Mouse (Mus musculus) spleen, adult 12 weeks (tissue): ENCODE data around the gene Cd99l2.
"Not testable (repeated sequence)": the region's sequence is repeated elsewhere in the genome, so short reads cannot be mapped to it uniquely, and the experiment has no call there.

Source experiments
- DNase-seq: peaks from one replicate; pipeline ENCODE4 v3.0.0; 2022; ENCODE audit warnings: low spot score

Gene Cd99l2

DNA sequence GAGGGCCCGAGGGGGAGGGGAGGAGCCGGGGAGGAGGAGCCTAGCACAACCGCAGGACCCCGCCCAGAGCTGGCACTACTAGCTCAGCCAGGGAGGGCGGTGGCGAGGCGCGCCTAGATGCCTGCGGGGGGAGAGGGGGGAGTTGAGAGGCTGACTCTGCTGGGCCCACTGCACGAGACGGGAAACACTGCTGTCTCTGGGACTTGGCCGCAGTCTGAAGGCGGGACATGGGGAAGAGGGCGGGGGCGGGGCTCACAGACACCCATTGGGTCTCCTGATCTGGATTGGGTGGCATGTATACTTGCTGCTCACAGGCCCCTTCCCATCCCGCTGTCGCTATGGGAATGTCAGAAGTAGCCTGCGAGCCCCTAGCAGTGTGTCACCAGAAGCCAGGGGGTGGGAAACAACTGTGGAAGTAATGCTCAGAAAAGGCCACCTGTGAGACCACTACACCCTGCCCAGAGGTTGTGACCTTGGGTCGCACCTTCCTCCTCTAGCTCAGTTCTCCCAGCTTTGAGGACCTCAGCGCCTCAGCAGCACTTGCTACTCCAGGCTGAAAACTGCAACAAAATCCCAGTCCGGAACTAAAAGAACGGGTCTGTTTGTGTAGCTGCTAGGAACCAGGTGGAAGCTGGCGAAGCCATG, at the start of gene Cd99l2:
Gene Cd99l2 (minus strand): TSS at position 216 of the 645 bp plus-strand sequence.
- peak; percentile 74 for DNase-seq

DNA sequence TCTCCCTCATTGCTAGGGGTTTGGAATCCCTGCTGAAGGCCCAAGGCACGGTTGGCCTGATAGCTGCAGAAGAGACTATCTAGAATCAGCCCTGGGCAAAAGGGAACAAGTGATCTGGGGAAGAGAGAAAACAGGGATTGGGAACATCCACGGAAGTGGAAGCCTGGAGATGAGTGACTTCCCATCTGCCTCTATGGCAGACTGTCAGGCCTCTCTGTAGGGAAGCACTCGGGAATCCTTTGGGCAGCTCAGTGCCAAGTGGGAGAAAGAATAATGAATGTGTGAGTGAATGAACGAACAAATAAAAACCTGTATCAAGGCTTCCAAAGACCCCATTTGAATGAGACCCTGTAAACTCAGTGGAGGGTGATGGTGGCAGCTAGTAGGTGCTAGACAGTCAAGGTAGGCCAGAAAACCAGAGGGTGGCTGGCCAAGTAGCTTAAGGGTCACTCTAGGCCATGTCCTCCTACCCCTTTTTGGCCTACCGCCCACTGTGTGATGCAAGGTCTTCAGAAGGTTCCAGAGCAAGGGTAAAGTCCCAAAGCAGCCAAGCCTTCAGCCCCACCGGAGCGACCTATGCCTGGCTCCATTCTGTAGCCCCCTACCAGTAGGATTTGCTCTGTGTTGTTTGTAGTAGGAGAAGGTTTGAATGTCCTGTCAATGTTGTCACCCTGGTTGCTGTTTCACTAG, 48.3 kb upstream of the Cd99l2 start:
- DNase-seq, result no peak

DNA sequence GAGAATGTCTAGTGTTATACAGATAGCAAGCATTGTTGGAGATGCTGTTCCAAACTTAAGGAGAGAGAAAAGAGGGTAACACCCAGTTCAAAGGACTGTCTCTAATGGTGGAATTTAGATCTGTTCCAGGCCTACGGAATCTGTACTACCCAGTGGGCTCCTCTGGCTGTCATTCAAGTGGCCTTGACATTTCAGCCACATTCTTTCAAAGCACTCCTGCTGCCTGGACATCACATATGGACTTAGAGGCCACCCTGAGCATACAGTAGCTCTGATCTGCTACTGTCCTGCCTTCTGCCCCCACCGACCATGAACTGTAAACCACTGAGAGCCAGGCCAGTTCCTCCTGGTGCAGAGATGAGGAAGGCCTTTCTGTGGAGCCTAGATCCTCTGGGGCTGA, 45.1 kb upstream of the Cd99l2 start:
- DNase-seq, result no peak

DNA sequence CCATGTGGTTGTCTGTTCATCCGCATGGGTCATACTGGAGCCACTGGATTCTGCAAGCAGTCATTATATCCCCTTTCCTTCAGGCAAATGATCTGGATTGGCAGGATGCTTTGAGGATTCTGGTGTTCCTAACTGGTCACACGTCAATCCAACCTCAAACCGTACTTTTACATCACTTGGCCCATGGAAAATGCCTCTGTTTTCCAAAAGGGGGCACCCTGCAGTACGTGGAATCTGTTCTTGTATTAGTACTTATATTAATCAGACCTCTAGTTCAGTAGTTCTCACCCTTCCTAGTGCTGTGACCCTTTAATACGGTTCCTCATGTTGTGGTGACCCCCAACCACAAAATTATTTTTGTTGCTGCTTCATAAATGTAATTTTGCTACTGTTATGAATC, 41.5 kb upstream of the Cd99l2 start:
- no peak for DNase-seq

DNA sequence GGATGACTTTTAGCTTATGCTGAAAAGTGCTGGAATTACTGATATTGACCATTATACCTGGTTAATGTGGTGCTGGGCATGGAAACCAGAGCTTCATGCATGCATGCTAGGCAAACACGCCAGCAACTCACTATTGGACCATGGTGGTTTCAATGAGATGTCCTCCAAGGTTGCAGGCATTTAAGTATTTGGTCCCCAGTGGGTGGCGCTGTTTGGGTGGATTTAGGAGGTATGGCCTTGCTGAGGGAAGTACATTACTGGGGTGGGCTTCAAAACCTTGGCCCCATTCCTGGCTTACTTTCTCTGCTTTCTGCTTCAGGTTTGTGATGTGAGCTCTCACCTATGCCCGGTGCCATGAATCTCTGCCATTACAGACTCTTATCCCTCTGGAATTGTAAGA, 40.0 kb upstream of the Cd99l2 start:
- DNase-seq, result no peak

DNA sequence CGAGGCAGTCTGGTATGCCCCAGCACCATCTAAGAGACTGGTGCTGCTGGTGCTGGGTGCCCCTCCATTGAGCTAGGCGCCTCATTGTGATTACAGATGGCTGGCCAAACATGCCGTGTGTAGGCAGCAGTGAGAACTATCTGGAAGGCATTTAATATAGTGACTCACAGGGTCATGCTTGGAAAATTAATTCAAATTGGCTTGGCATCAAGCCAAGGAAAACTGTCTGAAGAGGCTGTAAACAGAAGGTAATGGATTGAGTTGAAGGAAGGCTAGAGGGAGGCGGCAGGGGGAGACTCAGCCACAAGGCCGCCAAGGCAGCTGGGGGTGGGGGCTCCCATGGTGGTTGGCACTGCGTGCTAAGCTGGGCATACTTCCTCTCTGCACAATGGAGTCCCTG, 36.0 kb upstream of the Cd99l2 start:
- DNase-seq, result no peak

DNA sequence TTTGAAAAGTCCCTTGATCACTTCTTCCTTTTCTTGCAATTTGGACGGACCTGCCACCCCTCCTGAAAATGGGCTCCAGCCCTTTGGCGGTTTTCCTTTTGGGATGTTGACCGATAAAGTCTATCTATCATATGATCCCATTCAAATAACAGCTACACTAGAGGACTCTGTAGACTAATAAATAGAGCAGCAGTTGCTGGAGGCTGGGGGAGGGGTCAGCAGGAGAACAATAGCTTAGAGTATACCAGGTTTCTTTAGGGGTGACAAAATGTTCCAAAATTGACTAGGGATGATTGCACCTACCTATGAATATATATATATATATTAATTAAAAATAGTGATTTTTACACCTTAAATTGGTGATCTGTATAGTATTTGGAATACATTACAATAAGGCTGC, 35.5 kb upstream of the Cd99l2 start:
- DNase-seq, result no peak

DNA sequence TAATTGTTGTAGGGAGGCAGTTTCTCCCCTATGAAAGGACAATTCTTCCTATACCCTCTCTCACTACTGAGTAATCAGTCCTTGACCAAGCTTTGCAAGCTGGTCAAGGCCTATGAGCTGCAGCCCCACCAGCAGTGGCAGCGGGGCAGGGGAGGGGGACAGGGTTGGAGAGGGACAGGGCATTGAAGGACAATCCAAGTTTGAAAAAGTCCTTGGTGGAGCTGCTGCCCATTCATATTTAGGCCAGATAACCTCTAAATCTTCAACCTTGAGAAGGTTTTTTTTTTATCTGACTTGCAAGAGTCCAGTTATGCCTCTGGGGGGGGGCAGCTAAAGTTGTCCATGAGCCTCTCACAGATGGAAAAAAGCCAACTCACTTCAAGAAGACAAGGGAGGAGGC, 34.8 kb upstream of the Cd99l2 start:
- DNase-seq, result no peak

DNA sequence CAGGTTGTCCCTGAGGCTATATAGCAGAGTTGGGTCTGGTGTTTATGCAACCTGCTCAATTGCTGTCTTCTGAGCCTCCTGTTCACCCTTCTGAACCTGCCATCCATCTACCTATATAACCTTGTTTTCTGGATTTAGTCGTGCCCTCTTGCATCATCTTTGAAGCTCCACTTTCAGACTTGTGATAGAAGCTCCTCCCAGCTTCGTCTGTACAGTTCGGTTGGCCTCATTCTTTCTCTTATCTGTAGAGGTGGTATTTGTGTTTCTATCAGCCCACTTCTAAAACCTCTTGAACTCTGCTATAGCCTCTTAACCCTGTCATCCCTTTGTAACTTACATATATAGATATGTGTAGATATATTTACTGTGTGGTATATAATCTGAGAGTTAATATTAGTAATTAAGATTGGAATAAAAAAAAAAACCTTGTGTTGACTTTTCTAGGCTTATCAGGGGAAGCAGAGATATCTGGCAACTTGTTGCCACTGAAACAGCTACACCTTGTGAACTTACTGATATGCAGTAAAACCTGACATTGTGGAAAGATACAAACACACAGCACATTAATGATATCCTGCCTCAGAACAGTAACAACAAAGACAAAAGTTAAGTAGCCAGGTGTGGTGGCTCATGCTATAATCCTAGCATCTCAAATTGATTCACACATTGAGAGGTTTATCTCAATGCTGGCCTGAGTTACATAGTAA, 33.1 kb upstream of the Cd99l2 start:
- DNase-seq, result no peak

DNA sequence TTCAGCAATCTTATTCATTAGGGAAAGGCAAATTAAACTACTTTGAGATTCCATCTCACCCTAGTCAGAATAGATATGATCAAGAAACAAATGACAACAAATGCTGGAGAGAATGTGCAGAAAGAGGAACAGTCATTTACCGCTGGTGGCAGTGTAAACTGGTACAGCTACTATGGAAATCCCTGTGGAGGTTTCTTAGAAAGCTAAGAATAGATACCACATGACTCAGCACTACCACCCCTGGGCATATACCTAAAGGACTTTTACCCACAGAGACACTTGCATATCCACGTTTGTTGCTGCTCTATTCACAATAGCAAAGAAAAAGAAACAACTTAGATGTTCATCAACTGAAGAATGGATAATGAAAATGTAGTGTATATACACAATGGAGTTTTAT, 31.7 kb upstream of the Cd99l2 start:
- no peak for DNase-seq

DNA sequence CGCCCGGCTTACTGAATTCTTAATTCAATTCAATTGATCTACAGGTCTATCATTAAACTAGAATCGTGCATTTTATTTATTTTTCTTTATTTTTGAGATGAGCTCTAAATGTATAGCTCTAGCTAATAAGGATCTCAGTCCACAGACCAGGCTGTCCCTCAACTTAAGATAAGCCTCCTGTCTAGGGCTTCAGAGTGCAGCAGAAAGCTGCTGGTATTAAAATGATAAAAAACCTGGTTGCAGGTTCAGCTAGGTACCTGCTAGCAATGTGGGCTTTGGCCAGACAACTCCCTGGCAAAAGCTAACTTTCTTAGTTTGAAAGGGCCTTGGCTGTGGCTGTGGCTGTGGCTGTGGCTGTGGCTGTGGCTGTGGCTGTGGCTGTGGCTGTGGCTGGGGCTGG, 30.2 kb upstream of the Cd99l2 start:
- no peak for DNase-seq

DNA sequence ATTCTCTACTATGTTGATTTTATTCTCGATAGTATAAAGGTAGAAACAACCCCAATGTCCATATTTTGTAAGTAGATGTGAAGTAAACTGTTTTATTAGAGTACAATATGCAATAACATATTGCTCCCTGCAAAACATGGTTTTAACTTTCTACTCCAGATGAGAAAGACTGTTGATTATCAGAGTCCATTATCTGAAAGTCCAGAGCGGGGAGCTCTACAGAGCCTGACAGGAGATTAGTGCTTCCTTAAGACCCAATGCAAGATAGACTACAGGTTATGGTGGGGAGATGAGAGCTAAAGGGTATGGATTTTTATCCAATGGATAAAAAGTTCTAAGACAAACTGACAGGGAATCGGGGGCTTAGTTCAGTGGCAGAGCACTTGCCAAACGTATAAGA, 26.6 kb upstream of the Cd99l2 start:
- no peak for DNase-seq

DNA sequence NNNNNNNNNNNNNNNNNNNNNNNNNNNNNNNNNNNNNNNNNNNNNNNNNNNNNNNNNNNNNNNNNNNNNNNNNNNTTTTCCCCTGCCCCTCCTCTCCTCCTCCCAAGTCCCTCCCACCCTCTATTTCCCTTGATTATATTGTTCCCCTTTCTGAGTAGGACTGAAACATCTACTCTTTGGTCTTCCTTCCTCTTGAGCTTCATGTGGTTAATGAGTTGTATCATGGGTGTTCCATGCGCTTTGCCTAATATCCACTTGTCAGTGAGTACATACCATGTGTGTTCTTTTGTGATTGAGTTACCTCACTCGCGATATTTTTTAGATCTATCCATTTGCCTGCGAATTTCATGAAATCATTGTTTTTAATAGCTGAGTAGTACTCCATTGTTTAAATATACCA, 13.9 kb upstream of the Cd99l2 start:
- not testable (repeated sequence) for DNase-seq

DNA sequence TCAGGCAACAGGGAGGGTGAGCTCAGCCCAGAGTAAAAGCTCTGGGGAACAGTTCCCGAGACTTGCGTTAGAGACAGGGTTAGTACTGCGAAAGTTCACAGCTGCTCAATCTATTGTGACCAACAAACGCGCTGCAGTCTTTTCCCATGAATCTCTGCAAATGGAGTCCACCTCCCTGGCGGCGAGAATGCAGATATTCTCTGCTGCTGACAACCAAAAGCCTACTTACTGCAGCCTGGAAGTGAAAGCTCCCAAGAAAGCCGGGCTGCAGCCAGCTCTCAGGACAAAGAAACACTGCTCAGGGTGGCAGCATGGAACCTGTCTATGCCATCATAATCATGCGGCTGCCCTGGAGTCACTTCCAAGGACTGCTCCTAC, 619 bp upstream of the Cd99l2 start:
- DNase-seq, result no peak

DNA sequence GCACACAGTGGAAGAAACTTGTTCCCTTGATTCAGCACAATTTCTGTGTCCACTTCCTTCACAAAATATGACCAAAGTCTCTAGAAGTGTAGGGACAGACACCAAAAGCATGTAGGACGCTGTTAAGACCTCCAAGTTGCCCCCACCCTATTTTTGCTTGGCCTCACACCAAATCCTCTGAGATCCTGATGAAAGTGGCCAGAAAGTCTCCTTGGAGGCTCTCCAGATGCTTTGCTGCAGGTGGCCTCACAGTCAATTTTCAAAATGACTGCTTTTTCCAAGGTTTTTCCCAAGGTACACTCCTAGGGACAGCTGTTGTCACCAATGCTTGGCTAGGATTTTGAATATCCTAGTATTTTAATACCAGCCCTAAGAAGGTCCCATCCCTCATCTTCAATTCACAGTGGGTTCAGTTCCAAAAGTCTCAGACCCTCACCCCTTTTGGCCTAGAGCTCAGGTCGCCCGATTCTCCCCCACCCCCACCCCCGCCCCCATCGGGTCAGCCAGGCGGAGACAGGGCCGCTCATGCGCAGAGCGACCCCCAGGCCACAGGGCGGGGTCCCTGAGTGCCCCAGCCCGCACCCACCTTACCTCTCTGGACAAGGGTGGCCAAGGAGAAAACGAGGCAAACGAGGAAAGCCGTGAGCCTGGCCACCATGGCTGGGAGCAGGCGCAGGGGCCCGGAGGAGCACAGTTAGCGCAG, 567 bp downstream of the Cd99l2 start:
- DNase-seq, result no peak

DNA sequence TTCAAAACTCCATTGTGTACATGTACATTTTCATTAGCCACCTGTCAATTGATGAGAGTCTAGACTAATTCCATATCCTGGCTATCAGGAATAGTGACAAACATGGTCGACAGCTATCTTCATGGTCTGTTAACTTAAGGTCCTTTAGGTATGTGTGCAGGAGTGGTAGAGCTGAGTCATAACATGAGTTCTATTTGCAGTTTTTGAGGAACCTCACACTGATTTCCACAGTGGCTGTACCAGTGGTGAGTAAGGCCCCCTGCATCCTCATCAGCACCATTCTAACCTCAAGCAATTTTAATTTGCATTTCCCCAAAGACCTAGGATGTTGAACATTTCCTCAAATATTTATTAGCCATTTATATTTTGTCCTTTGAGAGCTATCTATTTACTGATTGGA, 3.3 kb downstream of the Cd99l2 start:
- DNase-seq, result no peak

DNA sequence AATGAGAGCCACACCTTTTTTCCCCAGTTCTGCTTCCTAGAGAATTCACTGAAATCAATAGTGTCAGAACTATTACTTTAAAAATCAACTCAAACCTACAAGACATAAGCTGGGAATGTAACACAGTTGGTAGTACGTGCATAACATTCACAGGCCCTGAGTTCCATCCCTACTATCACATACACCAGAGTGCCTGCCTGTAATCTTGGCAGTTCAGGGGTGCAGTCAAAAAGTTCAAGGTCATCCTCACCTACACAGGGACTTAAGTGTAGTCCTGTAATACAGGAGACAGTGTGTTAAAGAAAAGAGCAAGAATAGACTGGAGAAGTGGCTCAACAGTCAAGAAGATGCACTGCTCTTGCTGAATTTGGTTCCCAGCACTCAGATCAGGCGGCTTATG, 10.4 kb downstream of the Cd99l2 start:
- no peak for DNase-seq

DNA sequence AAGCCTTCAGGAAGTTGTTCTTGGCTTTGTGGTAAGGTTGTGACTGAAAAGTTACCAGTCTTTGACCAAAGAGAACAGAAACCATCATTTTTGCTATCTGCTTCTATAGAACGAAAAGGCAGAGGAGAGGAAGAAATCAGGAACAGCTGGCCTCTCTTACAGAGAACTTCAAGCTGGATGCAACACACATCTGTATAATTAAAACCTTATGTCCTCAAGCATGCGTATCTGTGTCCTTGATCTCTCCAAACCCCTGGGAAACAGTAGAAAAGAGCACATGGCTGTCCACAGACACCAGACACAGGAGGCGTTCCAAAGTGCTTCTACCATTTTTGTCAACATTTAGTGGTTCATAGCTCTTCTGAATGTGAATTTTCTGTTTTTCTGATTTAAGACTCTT, 16.7 kb downstream of the Cd99l2 start:
- no peak for DNase-seq

DNA sequence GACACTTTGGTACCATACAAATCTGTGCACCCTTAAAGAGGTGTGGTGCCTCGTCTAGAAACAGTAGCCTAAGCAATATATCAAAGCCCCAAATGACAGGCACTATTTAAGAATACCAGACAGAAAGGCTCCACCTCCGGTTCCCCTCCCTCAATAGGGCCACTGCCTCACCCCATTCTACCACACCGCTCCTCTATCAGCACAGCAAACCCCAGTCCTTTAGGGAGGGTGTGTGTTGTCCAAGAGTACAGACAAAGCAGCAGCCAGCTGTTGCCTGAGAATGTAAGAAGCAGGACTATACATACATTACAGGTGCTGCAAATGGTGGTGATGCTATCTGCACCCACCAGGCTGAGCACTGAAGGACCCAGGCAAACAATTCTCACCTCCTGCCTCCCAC, 17.2 kb downstream of the Cd99l2 start:
- no peak for DNase-seq

DNA sequence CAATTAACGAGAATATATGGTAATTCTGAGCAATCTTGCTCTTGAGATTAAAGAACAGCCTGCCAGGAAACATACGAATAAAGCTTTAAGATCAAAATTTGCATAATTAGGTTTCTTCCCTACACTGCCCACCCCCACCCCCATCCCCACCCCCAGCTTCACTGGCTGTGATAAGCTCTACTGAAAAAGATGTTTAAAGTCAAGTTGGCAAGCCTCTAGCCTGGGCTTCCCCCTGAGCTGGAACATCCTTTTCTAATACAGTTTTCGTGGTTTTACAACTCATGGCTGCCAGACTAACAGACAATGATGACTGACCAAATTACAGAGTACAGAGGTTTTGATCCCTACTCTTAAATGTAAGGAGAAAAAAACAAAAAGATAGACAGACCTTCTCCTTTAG, 17.6 kb downstream of the Cd99l2 start:
- DNase-seq, result no peak

DNA sequence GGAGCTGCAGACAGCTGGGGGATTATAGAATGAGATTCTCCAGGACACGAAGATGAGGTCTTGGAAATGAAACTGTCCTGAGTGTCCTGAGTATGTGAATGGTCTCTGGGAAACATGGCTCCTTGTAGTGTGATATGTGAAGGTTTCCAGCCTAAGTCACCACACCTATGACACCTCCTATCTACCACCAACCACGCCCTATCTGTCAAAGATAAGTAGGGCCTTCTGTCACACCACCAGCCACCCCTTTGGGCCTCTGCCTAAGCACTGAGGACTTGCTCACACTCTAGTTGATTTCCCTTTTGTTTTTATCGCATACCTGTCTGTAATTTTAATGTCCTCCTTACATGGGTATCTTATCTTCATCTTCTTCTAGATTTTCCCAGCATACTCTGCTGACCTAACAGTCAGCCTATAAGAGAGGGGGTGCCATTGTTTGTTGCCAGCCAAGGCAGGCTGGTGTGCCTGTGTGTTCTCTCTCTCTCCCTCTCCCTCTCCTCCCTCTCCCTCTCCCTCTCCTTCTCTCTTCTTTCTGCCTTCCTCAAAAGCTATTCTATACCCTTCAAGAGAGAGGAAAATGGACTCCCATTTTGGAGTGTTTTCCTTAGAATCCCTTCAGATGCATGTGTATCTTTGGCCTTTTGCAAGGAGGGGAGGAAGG, 18.2 kb downstream of the Cd99l2 start:
- peak; percentile 3 for DNase-seq

DNA sequence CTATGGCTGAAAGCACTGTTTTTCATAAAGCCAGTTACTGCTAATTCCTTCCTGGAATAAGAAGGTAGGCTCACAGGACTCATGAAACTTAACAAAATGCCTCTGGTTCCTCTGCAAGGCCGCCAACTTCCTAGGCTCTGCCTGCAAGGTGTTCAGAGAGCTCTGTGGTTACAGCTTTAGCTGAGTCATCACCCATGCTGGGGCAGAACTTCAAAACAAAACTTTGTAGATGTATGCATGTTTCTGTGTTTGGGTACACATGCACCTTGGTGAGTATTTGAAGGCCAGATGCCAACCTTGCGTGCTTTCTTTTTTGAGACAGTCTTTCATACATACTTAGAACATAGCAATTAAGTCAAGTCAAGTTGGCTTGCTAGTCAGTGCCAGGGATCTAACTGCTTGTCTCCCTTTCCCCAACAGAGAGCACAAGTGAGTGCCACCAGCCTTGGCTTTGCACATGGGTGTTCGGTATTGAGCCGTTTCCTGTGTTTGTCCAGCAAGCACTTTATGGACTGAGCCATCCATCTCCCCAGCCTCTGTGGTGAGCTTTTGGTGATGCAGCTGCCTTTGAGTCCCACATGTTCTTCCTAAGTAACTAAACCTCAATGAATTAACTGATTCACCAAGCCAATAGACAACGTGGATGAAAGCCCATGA, 23.9 kb downstream of the Cd99l2 start:
- peak; percentile 7 for DNase-seq
